In genomic region chr13:100174360-100174759, GRCm38 (mm10) we compare ENCODE assay signal across 7 mouse cellular contexts. TPM values are rescaled to one million over a fixed set of nuclear protein-coding genes. Genes with fewer than 3 reads are reported as not detected.
DNase-seq lines count a peak whose midpoint lies in the region; ATAC-seq and TF ChIP-seq lines count a peak whose summit lies in the region.
"Not testable (repeated sequence)": the region's sequence is repeated elsewhere in the genome, so short reads cannot be mapped to it uniquely, and the experiment has no call there.

No protein-coding gene starts in this region.

- TF ChIP-seq POLR2A in brain, embryonic 14.5 days (IDR thresholded peaks at IDR 0.05; ENCODE audit: borderline replicate concordance, extremely low read depth, insufficient read depth, insufficient read length, poor library complexity, severe bottlenecking) = not testable (repeated sequence)

- H3K36me3 ChIP-seq in forebrain, embryonic 14.5 days (ENCODE audit: control insufficient read depth, insufficient read depth, low read length); intestine, postnatal 0 days (ENCODE audit: control insufficient read depth, insufficient read depth); lung, embryonic 14.5 days (ENCODE audit: insufficient read depth); midbrain, embryonic 14.5 days (ENCODE audit: control insufficient read depth, insufficient read depth, low read length): not testable (repeated sequence)

- 88% methylated on average over 3 of the region's 5 CpGs for WGBS in forebrain, embryonic 14.5 days
- 58% methylated on average over 3 of the region's 5 CpGs for WGBS in intestine, postnatal 0 days
- WGBS in large intestine, adult 2 months = 26% methylated on average over 4 of the region's 5 CpGs
- WGBS in lung, embryonic 14.5 days = 57% methylated on average over 3 of the region's 5 CpGs
- WGBS in midbrain, embryonic 14.5 days = 92% methylated on average over 3 of the region's 5 CpGs

- not testable (repeated sequence) for ATAC-seq in forebrain, embryonic 14.5 days; intestine, postnatal 0 days; lung, embryonic 14.5 days (ENCODE audit: insufficient read depth); midbrain, embryonic 14.5 days (ENCODE audit: low FRiP score, low TSS enrichment)

- H3K27me3 ChIP-seq in forebrain, embryonic 14.5 days (replicated peaks; ENCODE audit: control insufficient read depth, insufficient read depth, low read length); intestine, postnatal 0 days (replicated peaks; ENCODE audit: control insufficient read depth, insufficient read depth, low read length); lung, embryonic 14.5 days (ENCODE audit: insufficient read depth, low read length); midbrain, embryonic 14.5 days (ENCODE audit: control insufficient read depth, insufficient read depth, low read length): not testable (repeated sequence)

- not testable (repeated sequence) for H3K4me2 ChIP-seq in forebrain, embryonic 14.5 days (ENCODE audit: low read length); lung, embryonic 14.5 days; midbrain, embryonic 14.5 days (ENCODE audit: low read length)
- H3K4me2 ChIP-seq in intestine, postnatal 0 days (replicated peaks; ENCODE audit: low read depth) = 0 out of 2 replicates have a peak overlapping the region, but pooled peaks have one; percentile 7

- not testable (repeated sequence) for H3K9me3 ChIP-seq in forebrain, embryonic 14.5 days (replicated peaks; ENCODE audit: control insufficient read depth, low read length); intestine, postnatal 0 days (ENCODE audit: control insufficient read depth); lung, embryonic 14.5 days (ENCODE audit: low read depth, low read length); midbrain, embryonic 14.5 days (ENCODE audit: control insufficient read depth, low read length)

- DNase-seq in NIH3T3 (ENCODE audit: low read depth) = peak; percentile 27
- peak; percentile 1 for DNase-seq in brain, embryonic 14.5 days (ENCODE audit: low read depth)
- DNase-seq in forebrain, embryonic 14.5 days (ENCODE audit: low spot score) = peak; percentile 9
- peak; percentile 13 for DNase-seq in large intestine, adult 2 months (ENCODE audit: low read depth, low spot score)
- peak; percentile 64 for DNase-seq in lung, embryonic 14.5 days
- peak; percentile 4 for DNase-seq in midbrain, embryonic 14.5 days

- not testable (repeated sequence) for TF ChIP-seq CTCF in brain, embryonic 14.5 days (IDR thresholded peaks at IDR 0.05; ENCODE audit: borderline replicate concordance, extremely low read depth, insufficient read depth, insufficient read length); intestine, postnatal 0 days (IDR thresholded peaks at IDR 0.05; ENCODE audit: low read depth); lung, embryonic 14.5 days (IDR thresholded peaks at IDR 0.05; ENCODE audit: low read depth)

- H3K27ac ChIP-seq in forebrain, embryonic 14.5 days (ENCODE audit: low read depth, low read length); intestine, postnatal 0 days (ENCODE audit: low read depth, low read length); lung, embryonic 14.5 days (ENCODE audit: low read depth); midbrain, embryonic 14.5 days (replicated peaks; ENCODE audit: low read depth, low read length): not testable (repeated sequence)

- H3K4me1 ChIP-seq in forebrain, embryonic 14.5 days (ENCODE audit: control insufficient read depth, insufficient read depth, low read length); intestine, postnatal 0 days (replicated peaks; ENCODE audit: control insufficient read depth, insufficient read depth, low read length); lung, embryonic 14.5 days (ENCODE audit: insufficient read depth); midbrain, embryonic 14.5 days (ENCODE audit: control insufficient read depth, insufficient read depth, low read length): not testable (repeated sequence)

- H3K4me3 ChIP-seq in forebrain, embryonic 14.5 days (ENCODE audit: low read depth, low read length); intestine, postnatal 0 days (ENCODE audit: low read depth, low read length); lung, embryonic 14.5 days (ENCODE audit: low read depth, low read length); midbrain, embryonic 14.5 days (replicated peaks; ENCODE audit: low read depth, low read length): not testable (repeated sequence)

- not testable (repeated sequence) for H3K9ac ChIP-seq in forebrain, embryonic 14.5 days (ENCODE audit: low read length); intestine, postnatal 0 days (ENCODE audit: low read depth, low read length); lung, embryonic 14.5 days; midbrain, embryonic 14.5 days (replicated peaks; ENCODE audit: low read length)

RNA-seq across cellular contexts. Expression of gene Naip2, which starts 27.5 kb away (rescaled TPM):
- polyA plus RNA-seq in brain, embryonic 14.5 days (2012; rRNA removed) = 0.13 and 0.19 TPM in 2 replicates
- 0.13 and 0.15 TPM in 2 replicates for polyA plus RNA-seq in forebrain, embryonic 14.5 days (2014; fragmentation: Nextera tagmentation; extraction: Ambion mirVana)
- polyA plus RNA-seq in intestine, postnatal 0 days (2015; fragmentation: Nextera tagmentation; extraction: Ambion mirVana) = 5.5 and 6.6 TPM in 2 replicates
- 14.4 and 22.0 TPM in 2 replicates for polyA plus RNA-seq in large intestine, adult 2 months (2012; rRNA removed)
- polyA plus RNA-seq in lung, embryonic 14.5 days (2014; fragmentation: Nextera tagmentation; extraction: Ambion mirVana) = 0.43 and 0.62 TPM in 2 replicates
- 0.11 and 0.25 TPM in 2 replicates for polyA plus RNA-seq in midbrain, embryonic 14.5 days (2014; fragmentation: Nextera tagmentation; extraction: Ambion mirVana)

RNA-seq across cellular contexts. Expression of gene Smn1, which starts 49.7 kb away (rescaled TPM):
- 63.9 and 69.3 TPM in 2 replicates for polyA plus RNA-seq in brain, embryonic 14.5 days (2012; rRNA removed)
- 57.0 and 61.0 TPM in 2 replicates for polyA plus RNA-seq in forebrain, embryonic 14.5 days (2014; fragmentation: Nextera tagmentation; extraction: Ambion mirVana)
- polyA plus RNA-seq in intestine, postnatal 0 days (2015; fragmentation: Nextera tagmentation; extraction: Ambion mirVana) = 25.3 and 26.2 TPM in 2 replicates
- polyA plus RNA-seq in large intestine, adult 2 months (2012; rRNA removed) = 13.4 and 13.9 TPM in 2 replicates
- polyA plus RNA-seq in lung, embryonic 14.5 days (2014; fragmentation: Nextera tagmentation; extraction: Ambion mirVana) = 61.4 and 63.6 TPM in 2 replicates
- polyA plus RNA-seq in midbrain, embryonic 14.5 days (2014; fragmentation: Nextera tagmentation; extraction: Ambion mirVana) = 49.5 and 54.2 TPM in 2 replicates

Comparison
In these comparisons a context has a peak if more than half of its experiments do, and no peak if none do; other contexts are left out.
1. DNase-seq: peak in every context shown above with its lines; median percentile 64 in lung, embryonic 14.5 days; 27 in NIH3T3; 13 in large intestine, adult 2 months; 9 in forebrain, embryonic 14.5 days; 4 in midbrain, embryonic 14.5 days; 1 in brain, embryonic 14.5 days.